Mouse (Mus musculus) ES-E14 (cell line): Measurements from ENCODE around the gene Prkcd.

ENCODE experiments used
- CHD2 ChIP-seq: IDR thresholded peaks from 2 replicates; pipeline ENCODE4 v1.6.1; 2014; ENCODE audit warnings: mild to moderate bottlenecking, low read depth, low read length, inconsistent platforms
- HCFC1 ChIP-seq: IDR thresholded peaks from 2 replicates; pipeline ENCODE4 v1.6.1; 2012; ENCODE audit warnings: low read length, inconsistent platforms, borderline replicate concordance; ENCODE audit not compliant: insufficient read depth

DNA sequence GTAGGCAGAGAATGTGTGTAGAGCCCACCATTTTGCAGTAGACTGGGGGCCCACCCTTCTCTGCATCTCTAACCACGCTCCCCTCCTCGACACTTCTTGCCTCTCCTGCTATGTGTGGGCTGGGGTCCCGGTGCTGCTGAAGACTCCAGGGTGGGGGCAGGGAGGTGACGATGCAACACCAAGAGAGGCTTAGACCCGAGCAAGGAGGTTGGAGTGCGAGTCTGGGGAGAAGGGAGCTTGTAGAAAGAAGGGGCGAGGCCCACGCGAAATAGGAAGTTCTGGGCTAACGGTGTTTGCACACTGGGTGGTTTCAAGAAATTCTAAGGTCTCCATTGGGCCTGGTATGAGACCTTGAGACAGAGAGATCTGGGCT is 76.2 kb downstream of the Prkcd start:
- TF ChIP-seq CHD2 (no peak), HCFC1 (no peak)
